Mouse (Mus musculus): Measurements from ENCODE around the gene Map3k14. TPM values are rescaled to one million over a fixed set of nuclear protein-coding genes. Genes with fewer than 3 reads are reported as not detected.

Gene Map3k14
- polyA plus RNA-seq, 1 experiment from 2014 or later = 4.7 TPM

- WGBS = under 1% methylated on average over 45 of the region's 45 CpGs
- H3K9ac ChIP-seq (ENCODE audit: low read depth, low read length) = peak within 1 kb of the TSS; percentile 76
Measured at GRCm38 (mm10) chr11:103217790-103218516, 49.3 kb downstream of the Map3k14 start, which contains the start of gene Spata32. Gene Spata32, minus strand, starts transcription at chr11:103218432.

GRCm38 (mm10) chr11:103215355-103215754 lies 51.9 kb downstream of the Map3k14 start:
- no peak overlapping the region for H3K4me3 ChIP-seq (ENCODE audit: low read length)
- H3K9me3 ChIP-seq (ENCODE audit: control insufficient read depth, low read length) = no peaks in the 10 kb centered on the region
- no peak overlapping the region for H3K27ac ChIP-seq (ENCODE audit: low read depth, low read length)
- H3K27me3 ChIP-seq (replicated peaks; ENCODE audit: control insufficient read depth, insufficient read depth, low read length) = no peaks in the 10 kb centered on the region
- no peak for ATAC-seq
- 79% methylated on average over 1 of the region's 1 CpGs for WGBS
- H3K36me3 ChIP-seq (ENCODE audit: control insufficient read depth, insufficient read depth, low read length) = no peaks in the 10 kb centered on the region; the same call in 1 of the 2 replicates
- H3K4me2 ChIP-seq (ENCODE audit: low read length) = no peak overlapping the region
- H3K4me1 ChIP-seq (ENCODE audit: control insufficient read depth, insufficient read depth, low read depth, low read length) = peaks cover 5% of the 10 kb centered on the region; the same call in 1 of the 2 replicates
- H3K9ac ChIP-seq (ENCODE audit: low read depth, low read length) = no peak overlapping the region

More at GRCm38 (mm10) chr11:103217790-103218516, 49.3 kb downstream of the Map3k14 start, which contains the start of gene Spata32:
- Histone ChIP-seq H3K4me1 (ENCODE audit: control insufficient read depth, insufficient read depth, low read depth, low read length) (peaks cover 5% of the 10 kb centered on the region; the same call in 1 of the 2 replicates), H3K4me2 (ENCODE audit: low read length) (peak within 1 kb of the TSS; percentile 96), H3K27me3 (replicated peaks; ENCODE audit: control insufficient read depth, insufficient read depth, low read length) (no peaks in the 10 kb centered on the region), H3K27ac (ENCODE audit: low read depth, low read length) (peak within 1 kb of the TSS; percentile 73), H3K4me3 (ENCODE audit: low read length) (peak within 1 kb of the TSS; percentile 57), H3K9me3 (ENCODE audit: control insufficient read depth, low read length) (no peaks in the 10 kb centered on the region), H3K36me3 (ENCODE audit: control insufficient read depth, insufficient read depth, low read length) (peaks cover 3% of the 10 kb centered on the region)
- ATAC-seq = peak; percentile 91

GRCm38 (mm10) chr11:103213712-103214111 lies 53.6 kb downstream of the Map3k14 start:
- Histone ChIP-seq H3K27me3 (replicated peaks; ENCODE audit: control insufficient read depth, insufficient read depth, low read length) (no peaks in the 10 kb centered on the region), H3K27ac (ENCODE audit: low read depth, low read length) (no peak overlapping the region), H3K4me1 (ENCODE audit: control insufficient read depth, insufficient read depth, low read depth, low read length) (peaks cover 5% of the 10 kb centered on the region; the same call in 1 of the 2 replicates), H3K36me3 (ENCODE audit: control insufficient read depth, insufficient read depth, low read length) (no peaks in the 10 kb centered on the region), H3K9me3 (ENCODE audit: control insufficient read depth, low read length) (no peaks in the 10 kb centered on the region), H3K9ac (ENCODE audit: low read depth, low read length) (no peak overlapping the region), H3K4me2 (ENCODE audit: low read length) (no peak overlapping the region), H3K4me3 (ENCODE audit: low read length) (no peak overlapping the region)
- no peak for ATAC-seq
- 87% methylated on average over 5 of the region's 5 CpGs for WGBS

DNA sequence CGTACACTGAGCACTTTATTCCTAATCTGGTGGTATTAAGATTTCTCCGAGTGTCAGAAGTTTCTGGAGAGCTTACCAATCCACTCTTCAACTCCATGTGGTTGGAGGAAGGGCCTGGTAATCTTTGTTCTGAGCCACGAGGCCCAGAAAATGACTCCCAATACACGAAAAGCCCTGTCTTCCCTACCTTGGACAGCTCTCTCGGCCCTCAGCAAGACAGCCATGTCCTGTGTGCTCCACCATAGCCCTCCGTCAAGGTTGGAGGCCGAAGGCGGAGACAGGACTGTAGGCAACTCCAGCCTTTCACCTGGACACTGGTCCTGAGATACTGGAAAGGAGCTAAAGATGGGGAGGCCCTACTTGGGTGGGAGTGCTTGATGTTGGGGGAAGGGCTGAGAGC lies 57.0 kb downstream of the Map3k14 start:
- Histone ChIP-seq H3K9me3 (ENCODE audit: control insufficient read depth, low read length) (no peaks in the 10 kb centered on the region), H3K36me3 (ENCODE audit: control insufficient read depth, insufficient read depth, low read length) (no peaks in the 10 kb centered on the region), H3K4me1 (ENCODE audit: control insufficient read depth, insufficient read depth, low read depth, low read length) (no peaks in the 10 kb centered on the region), H3K4me3 (ENCODE audit: low read length) (no peak overlapping the region), H3K9ac (ENCODE audit: low read depth, low read length) (no peak overlapping the region), H3K27ac (ENCODE audit: low read depth, low read length) (no peak overlapping the region), H3K27me3 (replicated peaks; ENCODE audit: control insufficient read depth, insufficient read depth, low read length) (no peaks in the 10 kb centered on the region), H3K4me2 (ENCODE audit: low read length) (no peak overlapping the region)
- WGBS = 72% methylated on average over 8 of the region's 8 CpGs
- ATAC-seq = no peak

DNA sequence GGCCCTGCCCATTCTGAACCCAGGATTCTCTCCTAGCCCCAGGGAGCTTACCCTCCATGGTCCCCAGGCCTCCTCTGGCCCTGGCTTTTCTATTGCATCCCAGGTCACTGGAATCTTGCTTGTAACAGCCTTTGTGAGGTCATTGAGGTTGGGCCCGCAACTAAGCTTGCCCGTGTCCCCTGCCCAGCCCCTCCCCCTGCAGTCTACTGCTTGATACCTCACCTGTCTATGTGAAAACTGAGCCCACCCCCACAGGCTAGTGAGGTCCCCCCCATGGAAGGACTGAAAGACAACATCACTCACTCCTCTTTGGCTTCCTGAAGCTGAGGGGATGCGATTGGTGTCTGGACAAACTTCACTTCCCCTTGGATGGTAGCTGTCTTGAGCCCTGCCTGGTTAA lies 58.8 kb downstream of the Map3k14 start, which contains the start of gene 1700023F06Rik:
1700023F06Rik (minus strand) TSS at position 101 of the 400 bp plus-strand sequence.
- no peak within 1 kb of the TSS for H3K4me2 ChIP-seq (ENCODE audit: low read length)
- H3K36me3 ChIP-seq (ENCODE audit: control insufficient read depth, insufficient read depth, low read length) = no peaks in the 10 kb centered on the region
- H3K27ac ChIP-seq (ENCODE audit: low read depth, low read length) = no peak within 1 kb of the TSS
- H3K27me3 ChIP-seq (replicated peaks; ENCODE audit: control insufficient read depth, insufficient read depth, low read length) = no peaks in the 10 kb centered on the region
- no peak within 1 kb of the TSS for H3K9ac ChIP-seq (ENCODE audit: low read depth, low read length)
- no peak within 1 kb of the TSS for H3K4me3 ChIP-seq (ENCODE audit: low read length)
- ATAC-seq = no peak
- 95% methylated on average over 3 of the region's 3 CpGs for WGBS
- H3K9me3 ChIP-seq (ENCODE audit: control insufficient read depth, low read length) = no peaks in the 10 kb centered on the region
- no peaks in the 10 kb centered on the region for H3K4me1 ChIP-seq (ENCODE audit: control insufficient read depth, insufficient read depth, low read depth, low read length)

- no peaks in the 10 kb centered on the region for H3K9me3 ChIP-seq (ENCODE audit: control insufficient read depth, low read length)
- no peaks in the 10 kb centered on the region for H3K27me3 ChIP-seq (replicated peaks; ENCODE audit: control insufficient read depth, insufficient read depth, low read length)
- WGBS = 92% methylated on average over 6 of the region's 6 CpGs
Measured at GRCm38 (mm10) chr11:103206203-103206602, 61.1 kb downstream of the Map3k14 start.

GRCm38 (mm10) chr11:103202376-103202775 lies 64.9 kb downstream of the Map3k14 start:
- H3K4me3 ChIP-seq (ENCODE audit: low read length) = no peak overlapping the region

More at GRCm38 (mm10) chr11:103206203-103206602, 61.1 kb downstream of the Map3k14 start:
- peaks cover 6% of the 10 kb centered on the region; the same call in 1 of the 2 replicates for H3K4me1 ChIP-seq (ENCODE audit: control insufficient read depth, insufficient read depth, low read depth, low read length)
- H3K9ac ChIP-seq (ENCODE audit: low read depth, low read length) = no peak overlapping the region
- H3K4me3 ChIP-seq (ENCODE audit: low read length) = no peak overlapping the region
- no peak for ATAC-seq
- H3K4me2 ChIP-seq (ENCODE audit: low read length) = no peak overlapping the region
- H3K27ac ChIP-seq (ENCODE audit: low read depth, low read length) = no peak overlapping the region
- H3K36me3 ChIP-seq (ENCODE audit: control insufficient read depth, insufficient read depth, low read length) = no peaks in the 10 kb centered on the region

GRCm38 (mm10) chr11:103201664-103202063 lies 65.6 kb downstream of the Map3k14 start:
- H3K4me3 ChIP-seq (ENCODE audit: low read length) = no peak overlapping the region
- peaks cover 15% of the 10 kb centered on the region for H3K27me3 ChIP-seq (replicated peaks; ENCODE audit: control insufficient read depth, insufficient read depth, low read length)
- peak; percentile 52 for ATAC-seq
- H3K36me3 ChIP-seq (ENCODE audit: control insufficient read depth, insufficient read depth, low read length) = peaks cover under 1% of the 10 kb centered on the region; the same call in 1 of the 2 replicates
- H3K4me1 ChIP-seq (ENCODE audit: control insufficient read depth, insufficient read depth, low read depth, low read length) = peaks cover 17% of the 10 kb centered on the region
- 0 out of 2 replicates have a peak overlapping the region, but pooled peaks have one; percentile 24 for H3K27ac ChIP-seq (ENCODE audit: low read depth, low read length)
- H3K9me3 ChIP-seq (ENCODE audit: control insufficient read depth, low read length) = no peaks in the 10 kb centered on the region
- H3K9ac ChIP-seq (ENCODE audit: low read depth, low read length) = no peak overlapping the region
- WGBS = 6% methylated on average over 6 of the region's 6 CpGs
- no peak overlapping the region for H3K4me2 ChIP-seq (ENCODE audit: low read length)

More at GRCm38 (mm10) chr11:103202376-103202775, 64.9 kb downstream of the Map3k14 start:
- Histone ChIP-seq H3K9ac (ENCODE audit: low read depth, low read length) (no peak overlapping the region), H3K27me3 (replicated peaks; ENCODE audit: control insufficient read depth, insufficient read depth, low read length) (peaks cover 8% of the 10 kb centered on the region), H3K4me2 (ENCODE audit: low read length) (no peak overlapping the region), H3K27ac (ENCODE audit: low read depth, low read length) (no peak overlapping the region), H3K9me3 (ENCODE audit: control insufficient read depth, low read length) (no peaks in the 10 kb centered on the region), H3K4me1 (ENCODE audit: control insufficient read depth, insufficient read depth, low read depth, low read length) (peaks cover 17% of the 10 kb centered on the region), H3K36me3 (ENCODE audit: control insufficient read depth, insufficient read depth, low read length) (no peaks in the 10 kb centered on the region)
- ATAC-seq = no peak

All from hindbrain, embryonic 16.5 days (tissue).